8 mouse cellular contexts compared by ENCODE assay signal in the genomic region with DNA sequence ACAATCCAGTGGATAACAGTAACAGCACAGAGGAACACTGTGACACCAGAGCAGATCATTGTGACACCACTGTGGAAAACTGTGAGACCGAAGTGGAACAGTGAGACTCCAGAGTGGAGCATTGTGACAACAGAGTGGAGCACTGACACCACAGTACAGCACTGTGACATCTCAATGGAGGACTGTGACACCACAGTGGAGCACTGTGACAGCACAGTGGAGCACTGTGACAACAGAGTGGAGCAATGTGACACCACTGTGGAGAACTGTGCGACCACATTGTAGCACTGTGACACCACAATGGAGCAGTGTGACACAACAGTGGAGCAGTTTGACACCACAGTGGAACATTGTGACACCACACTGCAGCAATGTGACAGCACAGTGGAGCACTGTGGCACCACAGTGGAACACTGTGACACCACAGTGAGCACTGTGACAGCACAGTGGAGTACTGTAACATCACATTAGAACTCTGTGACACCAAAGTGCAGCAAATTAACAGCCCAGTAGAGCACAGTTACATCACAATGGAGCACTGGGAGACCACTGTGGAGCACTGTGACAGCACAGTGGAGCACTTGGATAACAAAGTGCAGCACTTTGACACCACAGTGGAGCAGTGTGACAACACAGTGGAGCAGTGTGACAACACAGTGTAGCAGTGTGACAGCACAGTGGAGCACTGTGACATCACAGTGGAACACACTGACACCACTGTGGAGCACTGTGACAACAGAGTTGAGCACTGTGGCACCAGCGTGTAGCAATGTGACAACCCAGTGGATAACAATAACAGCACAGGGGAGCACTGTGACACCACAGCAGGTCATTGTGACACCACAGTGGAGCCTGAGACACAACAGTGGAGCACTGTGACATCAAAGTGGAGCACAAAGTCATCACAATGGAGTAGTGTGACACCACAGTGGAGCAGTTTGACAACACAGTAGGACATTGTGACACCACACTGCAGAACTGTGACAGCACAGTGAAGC.
DNase-seq lines count a peak whose midpoint lies in the region; ATAC-seq and TF ChIP-seq lines count a peak whose summit lies in the region.

No protein-coding gene starts in this region.

- H3K79me2 ChIP-seq in heart, adult 2 months (replicated peaks; ENCODE audit: control insufficient read depth, insufficient read depth, low read length) = no peaks in the 10 kb centered on the region
- no peaks in the 10 kb centered on the region for H3K79me2 ChIP-seq in CH12.LX (replicated peaks; ENCODE audit: control insufficient read depth, extremely low read depth, insufficient read depth, poor library complexity, severe bottlenecking)

- no peak overlapping the region for H3K4me3 ChIP-seq in heart, adult 2 months
- H3K4me3 ChIP-seq in CH12.LX (replicated peaks in 1 of 3; ENCODE audit: low read depth in 2 of 3, low read length in 2 of 3, poor library complexity in 1 of 3) = no peak overlapping the region
- no peak overlapping the region for H3K4me3 ChIP-seq in heart, embryonic 16.5 days (ENCODE audit: low read length)
- H3K4me3 ChIP-seq in liver, embryonic 13.5 days (replicated peaks) = no peak overlapping the region

- H3K27ac ChIP-seq in heart, adult 2 months = no peak overlapping the region
- H3K27ac ChIP-seq in CH12.LX (ENCODE audit: insufficient read depth, low read depth) = no peak overlapping the region
- no peak overlapping the region for H3K27ac ChIP-seq in heart, embryonic 16.5 days (ENCODE audit: low read length)
- H3K27ac ChIP-seq in liver, embryonic 13.5 days = no peak overlapping the region

- intact Hi-C loops in heart, adult 2 months (cut with DNase I) = no loop called here

- no peak for TF ChIP-seq RAD21 in CH12.LX (IDR thresholded peaks at IDR 0.05; ENCODE audit: low read depth, low read length)

- peak; percentile 1 to 14 for DNase-seq in heart, adult 2 months
- no peak for DNase-seq in heart, adult 9 months (ENCODE audit: low spot score in 2 of 2)
- DNase-seq in CH12.LX (ENCODE audit: extremely low read depth) = peak; percentile 29
- DNase-seq in liver, embryonic 13.5 days = no peak
- DNase-seq in testis, postnatal 10 days (ENCODE audit: low spot score) = peak; percentile 43
- DNase-seq in cerebellum, adult 9-11 months = no peak

- H3K36me3 ChIP-seq in heart, adult 2 months (ENCODE audit: control insufficient read depth, insufficient read depth, low read length) = no peaks in the 10 kb centered on the region
- H3K36me3 ChIP-seq in CH12.LX (replicated peaks in 1 of 2; ENCODE audit: control insufficient read depth in 1 of 2, insufficient read depth in 1 of 2, low read length in 1 of 2) = peaks cover 0 to 5% of the 10 kb centered on the region in 2 experiments
- H3K36me3 ChIP-seq in heart, embryonic 16.5 days (ENCODE audit: control insufficient read depth, insufficient read depth) = no peaks in the 10 kb centered on the region
- H3K36me3 ChIP-seq in liver, embryonic 13.5 days = no peaks in the 10 kb centered on the region

- H3K4me2 ChIP-seq in CH12.LX (ENCODE audit: insufficient read depth, low read depth, poor library complexity, severe bottlenecking) = no peak overlapping the region
- no peak overlapping the region for H3K4me2 ChIP-seq in heart, embryonic 16.5 days (ENCODE audit: low read depth, low read length)
- H3K4me2 ChIP-seq in liver, embryonic 13.5 days = no peak overlapping the region

- no peak overlapping the region for H3K9ac ChIP-seq in heart, adult 2 months (ENCODE audit: low read depth, low read length)
- no peak overlapping the region for H3K9ac ChIP-seq in CH12.LX (ENCODE audit: insufficient read depth, low read depth)
- no peak overlapping the region for H3K9ac ChIP-seq in heart, embryonic 16.5 days (ENCODE audit: low read length)
- H3K9ac ChIP-seq in liver, embryonic 13.5 days = no peak overlapping the region

- 69% methylated on average over 3 of the region's 3 CpGs for WGBS in heart, adult 2 months
- 72% methylated on average over 3 of the region's 3 CpGs for WGBS in heart, embryonic 16.5 days
- WGBS in liver, embryonic 13.5 days (ENCODE audit: insufficient replicate concordance) = 55% methylated on average over 3 of the region's 3 CpGs

- no peaks in the 10 kb centered on the region for H3K27me3 ChIP-seq in heart, adult 2 months (ENCODE audit: control insufficient read depth, insufficient read depth, low read length)
- no peaks in the 10 kb centered on the region for H3K27me3 ChIP-seq in CH12.LX (replicated peaks)
- no peaks in the 10 kb centered on the region for H3K27me3 ChIP-seq in heart, embryonic 16.5 days (ENCODE audit: control insufficient read depth, insufficient read depth, low read length)
- H3K27me3 ChIP-seq in liver, embryonic 13.5 days = no peaks in the 10 kb centered on the region

- in situ Hi-C loops in CH12.LX (cut with MboI; ENCODE audit: low pct_ligation_motif_present, low pct_unique_long_range_greater_than_20kb, low sequenced_read_pairs) = no loop called here

- H3K9me3 ChIP-seq in CH12.LX (replicated peaks; ENCODE audit: low read length) = peaks cover 19% of the 10 kb centered on the region
- H3K9me3 ChIP-seq in heart, embryonic 16.5 days (replicated peaks; ENCODE audit: control insufficient read depth, low read length) = peaks cover 60% of the 10 kb centered on the region
- H3K9me3 ChIP-seq in liver, embryonic 13.5 days (replicated peaks) = peaks cover 49% of the 10 kb centered on the region

- dilution Hi-C loops in CH12.LX (cut with MboI; ENCODE audit: extremely low pct_ligation_motif_present, extremely low pct_unique_long_range_greater_than_20kb, low sequenced_read_pairs) = no loop called here

- no peak for TF ChIP-seq CTCF in heart, adult 2 months (IDR thresholded peaks at IDR 0.05)
- TF ChIP-seq CTCF in CH12.LX (conservative IDR thresholded peaks at IDR 0.05 in 1 of 2, IDR thresholded peaks at IDR 0.05 in 1 of 2; ENCODE audit: low read depth in 2 of 2, low read length in 2 of 2) = no peak; a peak in 1 of 4 replicates

- TF ChIP-seq EP300 in heart, adult 2 months (IDR thresholded peaks at IDR 0.05; ENCODE audit: insufficient read depth, low read depth, low read length) = no peak
- no peak for TF ChIP-seq EP300 in CH12.LX (IDR thresholded peaks at IDR 0.05; ENCODE audit: low read length)

- 0 out of 2 replicates have a peak, but pooled peaks have one; percentile 17 for ATAC-seq in heart, embryonic 16.5 days (replicated peaks; ENCODE audit: extremely low read depth, insufficient read depth, low FRiP score)
- ATAC-seq in liver, embryonic 13.5 days (ENCODE audit: low read depth) = 0 out of 2 replicates have a peak, but pooled peaks have one; percentile 3
- no peak for ATAC-seq in cerebellum, adult (ENCODE audit: insufficient number of reproducible peaks, low FRiP score, low TSS enrichment)

- no peak for TF ChIP-seq POLR2A in heart, adult 2 months (IDR thresholded peaks at IDR 0.05; ENCODE audit: insufficient read depth, low read depth, low read length)
- TF ChIP-seq POLR2A in CH12.LX (IDR thresholded peaks at IDR 0.05; ENCODE audit: low read depth, low read length) = no peak

- H3K4me1 ChIP-seq in heart, adult 2 months (ENCODE audit: control insufficient read depth, insufficient read depth, low read length) = no peaks in the 10 kb centered on the region
- H3K4me1 ChIP-seq in CH12.LX (ENCODE audit: control insufficient read depth in 1 of 2, insufficient read depth in 2 of 2) = peaks cover 0 to 14% of the 10 kb centered on the region in 2 experiments; a peak in 1 of 4 replicates
- no peaks in the 10 kb centered on the region for H3K4me1 ChIP-seq in heart, embryonic 16.5 days (ENCODE audit: control insufficient read depth, insufficient read depth, low read length)
- H3K4me1 ChIP-seq in liver, embryonic 13.5 days (replicated peaks) = no peaks in the 10 kb centered on the region

TF ChIP-seq in CH12.LX, 34 proteins besides CTCF, POLR2A, EP300 and RAD21:
- TF ChIP-seq POLR2AphosphoS2 (IDR thresholded peaks at IDR 0.05; ENCODE audit: low read depth, low read length) (no peak), SIN3A (IDR thresholded peaks at IDR 0.05; ENCODE audit: low read length) (no peak), MEF2A (IDR thresholded peaks at IDR 0.05; ENCODE audit: borderline replicate concordance, low read depth, low read length) (no peak), ZMIZ1 (IDR thresholded peaks at IDR 0.05; ENCODE audit: low read depth, low read length) (no peak), ZNF384 (IDR thresholded peaks at IDR 0.05; ENCODE audit: low read depth, low read length) (no peak), JUN (IDR thresholded peaks at IDR 0.05; ENCODE audit: insufficient read depth, low read depth, low read length) (no peak), TCF12 (IDR thresholded peaks at IDR 0.05; ENCODE audit: low read depth, low read length) (no peak), HCFC1 (IDR thresholded peaks at IDR 0.05; ENCODE audit: low read depth, low read length) (no peak), USF2 (conservative IDR thresholded peaks at IDR 0.05; ENCODE audit: low read depth, low read length) (no peak), MYC (IDR thresholded peaks at IDR 0.05; ENCODE audit: low read depth, low read length) (no peak), KAT2A (IDR thresholded peaks at IDR 0.05; ENCODE audit: insufficient replicate concordance, low read length) (no peak)

Comparison
In these comparisons a context has a peak if more than half of its experiments do, and no peak if none do; other contexts are left out.
1. DNase-seq: peak in heart, adult 2 months (2 of 2), CH12.LX (single experiment) and testis, postnatal 10 days (single experiment); none in heart, adult 9 months (0 of 2), liver, embryonic 13.5 days (single experiment) and cerebellum, adult 9-11 months (single experiment).